Mouse (Mus musculus) heart, embryonic 14.5 days (tissue): ENCODE results near the gene Ccdc163. TPM values are rescaled to one million over a fixed set of nuclear protein-coding genes. Genes with fewer than 3 reads are reported as not detected.
A peak's percentile ranks its signal among the peaks of the same experiment; 100 is the strongest.
"Not testable (repeated sequence)": the region's sequence is repeated elsewhere in the genome, so short reads cannot be mapped to it uniquely, and the experiment has no call there.

ENCODE experiments used
- ATAC-seq: fragments of 200-750 bp; cut with Nextera tagmentation; 2 replicates; pipeline ENCODE4 v1.8.0; 2017; ENCODE audit warnings: low read depth, moderate TSS enrichment; ENCODE audit not compliant: insufficient number of reproducible peaks, insufficient read depth, low FRiP score
- H3K27ac ChIP-seq, 2 experiments: fragments of 200-500 bp in 1 of 2; fragments of 300-500 bp in 1 of 2; sonication (generic) in 1 of 2; replicated peaks in 1 of 2; 2 replicates each; pipeline ENCODE4 v1.5.1; 2012 to 2014; ENCODE audit warnings: low read depth in 2 of 2, low read length in 2 of 2, control low read depth in 1 of 2, mild to moderate bottlenecking in 1 of 2, mixed read lengths in 1 of 2; ENCODE audit not compliant: control insufficient read depth in 1 of 2, insufficient read depth in 1 of 2
- H3K27me3 ChIP-seq: fragments of 300-500 bp; sonication (generic); 2 replicates; pipeline ENCODE4 v1.6.1; 2014; ENCODE audit warnings: mild to moderate bottlenecking, low read length, control low read depth; ENCODE audit not compliant: control insufficient read depth, insufficient read depth
- H3K36me3 ChIP-seq: fragments of 300-500 bp; sonication (generic); 2 replicates; pipeline ENCODE4 v1.6.1; 2014; ENCODE audit warnings: mild to moderate bottlenecking, control low read depth, low read length, mixed read lengths; ENCODE audit not compliant: control insufficient read depth, insufficient read depth
- H3K4me1 ChIP-seq, 2 experiments: fragments of 200-500 bp in 1 of 2; fragments of 300-500 bp in 1 of 2; sonication (generic) in 1 of 2; 2 replicates each; pipeline ENCODE4 v1.6.1; 2012 to 2014; ENCODE audit warnings: low read length in 2 of 2, control low read depth in 1 of 2, mixed read lengths in 1 of 2; ENCODE audit not compliant: control insufficient read depth in 2 of 2, insufficient read depth in 2 of 2
- H3K4me2 ChIP-seq: fragments of 300-500 bp; sonication (generic); 2 replicates; pipeline ENCODE4 v1.6.1; 2014; ENCODE audit warnings: mild to moderate bottlenecking, low read length
- H3K4me3 ChIP-seq, 2 experiments: fragments of 200-500 bp in 1 of 2; fragments of 300-500 bp in 1 of 2; sonication (generic) in 1 of 2; 2 replicates each; pipeline ENCODE4 v1.5.1; 2012 to 2014; ENCODE audit warnings: low read length in 2 of 2, mild to moderate bottlenecking in 2 of 2, control low read depth in 1 of 2, low read depth in 1 of 2, moderate library complexity in 1 of 2; ENCODE audit not compliant: control insufficient read depth in 1 of 2, insufficient read depth in 1 of 2
- H3K9ac ChIP-seq: fragments of 300-500 bp; sonication (generic); 2 replicates; pipeline ENCODE4 v1.6.1; 2014; ENCODE audit warnings: mild to moderate bottlenecking, low read length
- H3K9me3 ChIP-seq: fragments of 300-500 bp; sonication (generic); 2 replicates; pipeline ENCODE4 v1.6.1; 2016; ENCODE audit warnings: low read length, control low read depth; ENCODE audit not compliant: control insufficient read depth
- WGBS: fragments of 180-500 bp; shearing (Covaris S2); extraction: QIAGEN DNeasy Blood & Tissue Kit; methylation state at CpG from one replicate; pipeline ENCODE4 v1.1.7; 2014; 5-methylcytosine and 5-hydroxymethylcytosine counted together
- polyA plus RNA-seq: library from polyadenylated mRNA; unstranded; fragments of >200 nt; fragmentation: Nextera tagmentation; extraction: Ambion mirVana; gene quantifications from 2 replicates; pipeline ENCODE4 v1.2.1, GENCODE M21; 2014

The Ccdc163 gene
- 16.3 and 20.5 TPM in 2 replicates for polyA plus RNA-seq

DNA sequence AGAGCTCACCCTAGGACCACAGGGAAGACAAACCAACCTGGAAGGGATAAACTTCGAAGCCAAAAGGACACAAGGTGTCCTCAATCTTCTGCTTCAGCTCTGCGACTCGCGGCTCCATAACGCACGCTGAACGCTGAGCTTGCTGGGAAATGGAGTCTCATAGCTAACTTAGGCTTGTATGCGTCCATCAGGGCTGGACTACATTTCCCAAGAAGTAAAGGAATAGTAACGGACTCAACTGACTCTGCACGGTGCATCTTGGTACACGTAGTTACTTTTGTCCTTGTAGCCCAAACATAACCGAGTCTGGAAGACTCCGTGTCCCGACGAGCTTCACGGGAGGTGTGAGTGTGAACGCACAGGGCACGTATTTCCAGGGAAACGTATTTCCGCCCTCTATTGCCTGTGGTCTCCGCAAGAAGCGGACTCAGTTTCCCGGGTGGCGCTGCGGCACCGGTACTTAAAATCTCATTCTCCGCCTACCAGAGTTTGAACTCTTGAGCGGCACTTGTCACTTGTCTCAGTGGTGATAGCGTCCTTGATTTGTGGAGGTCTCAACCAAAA, at the start of gene Ccdc163, which contains the start of gene Mmachc:
Ccdc163 (plus strand) TSS at position 309 of the 564 bp plus-strand sequence.
Mmachc (minus strand) TSS at position 206 of the 564 bp plus-strand sequence.
- Histone ChIP-seq H3K9ac (peak within 1 kb of the TSS; percentile 82), H3K4me3 (peak within 1 kb of the TSS; percentile 71 to 85), H3K36me3 (peaks cover 29% of the 10 kb centered on the region), H3K27me3 (no peaks in the 10 kb centered on the region), H3K4me2 (peak within 1 kb of the TSS; percentile 88), H3K9me3 (no peaks in the 10 kb centered on the region), H3K27ac (peak within 1 kb of the TSS in 1 of 2 experiments; percentile 62; a peak in 3 of 4 replicates), H3K4me1 (peaks cover 0 to 9% of the 10 kb centered on the region in 2 experiments; a peak in 3 of 4 replicates)
- peak; percentile 97 for ATAC-seq
- WGBS, result under 1% methylated on average over 29 of the region's 29 CpGs

- ATAC-seq, result no peak
These were observed 48.8 kb upstream of the Ccdc163 start for GRCm38 (mm10) chr4:116659474-116659873.

DNA sequence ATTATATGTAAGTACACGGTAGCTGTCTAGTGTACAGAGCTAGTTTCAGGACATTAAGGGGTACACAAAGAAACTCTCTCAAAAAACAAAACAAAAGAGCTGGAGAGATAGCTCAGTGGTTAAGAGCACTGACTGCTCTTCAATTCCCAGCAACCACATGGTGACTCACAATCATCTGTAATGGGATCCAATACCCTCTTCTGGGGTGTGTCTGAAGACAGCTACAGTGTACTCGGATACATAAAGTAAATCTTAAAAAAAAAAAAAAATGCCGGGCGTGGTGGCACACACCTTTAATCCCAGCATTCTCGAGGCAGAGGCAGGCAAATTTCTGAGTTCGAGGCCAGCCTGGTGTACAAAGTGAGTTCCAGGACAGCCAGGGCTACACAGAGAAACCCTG, 48.4 kb upstream of the Ccdc163 start:
- ATAC-seq, H3K4me2 ChIP-seq, H3K27ac ChIP-seq, H3K9ac ChIP-seq, H3K4me1 ChIP-seq, H3K9me3 ChIP-seq, H3K4me3 ChIP-seq, H3K27me3 ChIP-seq, H3K36me3 ChIP-seq: not testable (repeated sequence)
- 86% methylated on average over 6 of the region's 6 CpGs for WGBS

More at GRCm38 (mm10) chr4:116659474-116659873, 48.8 kb upstream of the Ccdc163 start:
- no peaks in the 10 kb centered on the region for H3K27me3 ChIP-seq
- no peak overlapping the region for H3K4me3 ChIP-seq
- H3K36me3 ChIP-seq, result no peaks in the 10 kb centered on the region
- 75% methylated on average over 2 of the region's 2 CpGs for WGBS
- no peak overlapping the region for H3K4me2 ChIP-seq
- H3K4me1 ChIP-seq, result no peaks in the 10 kb centered on the region; a peak in 1 of 4 replicates
- no peak overlapping the region for H3K9ac ChIP-seq
- no peaks in the 10 kb centered on the region for H3K9me3 ChIP-seq
- no peak overlapping the region for H3K27ac ChIP-seq

DNA sequence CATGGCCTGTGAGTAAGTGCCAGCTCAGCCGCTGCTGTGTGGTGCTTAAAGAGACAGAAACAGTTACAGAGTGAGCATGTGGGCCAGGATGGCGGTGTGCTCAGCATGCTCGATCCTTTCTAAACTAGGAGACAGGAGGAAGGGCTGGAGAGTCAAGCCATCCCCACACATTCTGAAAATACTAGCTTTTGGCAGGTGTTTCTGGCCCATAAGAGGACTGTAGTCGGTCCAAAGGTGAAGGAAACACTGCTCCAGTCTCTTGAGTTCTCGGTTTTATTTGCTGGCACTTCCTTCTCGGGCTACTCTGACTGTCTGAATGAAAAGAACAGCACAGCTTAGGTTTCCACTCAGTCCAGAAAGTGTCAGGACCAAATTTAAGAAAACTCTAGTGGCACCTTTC, 47.5 kb upstream of the Ccdc163 start:
- no peak overlapping the region for H3K27ac ChIP-seq
- 67% methylated on average over 6 of the region's 6 CpGs for WGBS
- H3K4me2 ChIP-seq, result no peak overlapping the region
- no peaks in the 10 kb centered on the region for H3K36me3 ChIP-seq
- H3K4me3 ChIP-seq, result no peak overlapping the region
- H3K4me1 ChIP-seq, result no peaks in the 10 kb centered on the region
- ATAC-seq, result no peak
- H3K27me3 ChIP-seq, result no peaks in the 10 kb centered on the region
- no peaks in the 10 kb centered on the region for H3K9me3 ChIP-seq
- no peak overlapping the region for H3K9ac ChIP-seq

- ATAC-seq, result no peak
- Histone ChIP-seq H3K4me2 (no peak overlapping the region), H3K4me3 (no peak overlapping the region), H3K4me1 (no peaks in the 10 kb centered on the region), H3K27ac (no peak overlapping the region), H3K36me3 (no peaks in the 10 kb centered on the region), H3K27me3 (no peaks in the 10 kb centered on the region), H3K9ac (no peak overlapping the region), H3K9me3 (no peaks in the 10 kb centered on the region)
- WGBS, result 85% methylated on average over 1 of the region's 1 CpGs
These were observed 46.3 kb upstream of the Ccdc163 start for GRCm38 (mm10) chr4:116661998-116662397.

GRCm38 (mm10) chr4:116666625-116667024, 41.7 kb upstream of the Ccdc163 start:
- H3K4me2 ChIP-seq, result no peak overlapping the region
- ATAC-seq, result no peak
- no peak overlapping the region for H3K4me3 ChIP-seq
- 54% methylated on average over 4 of the region's 4 CpGs for WGBS
- no peaks in the 10 kb centered on the region for H3K9me3 ChIP-seq
- no peaks in the 10 kb centered on the region for H3K4me1 ChIP-seq
- no peak overlapping the region for H3K27ac ChIP-seq
- no peaks in the 10 kb centered on the region for H3K36me3 ChIP-seq
- H3K9ac ChIP-seq, result no peak overlapping the region
- no peaks in the 10 kb centered on the region for H3K27me3 ChIP-seq

DNA sequence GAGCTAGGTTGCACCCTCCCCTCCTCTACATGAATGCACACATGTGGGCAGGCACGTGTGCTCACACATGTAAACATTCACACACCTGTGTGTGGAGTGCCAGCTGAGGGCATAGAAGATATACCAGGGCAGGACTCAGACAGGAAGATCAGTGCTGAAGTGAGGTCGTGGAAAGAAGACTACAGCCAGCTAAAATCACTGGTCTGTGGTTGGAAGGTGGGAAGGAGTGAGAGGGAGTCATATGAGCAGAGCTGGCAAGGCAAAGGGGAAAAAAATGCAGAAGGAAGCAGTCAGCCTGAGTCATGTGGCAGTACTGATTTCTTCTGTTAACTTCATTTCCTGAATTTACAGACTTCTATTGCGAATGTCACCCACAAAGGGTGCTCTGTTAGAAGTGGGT, 40.2 kb upstream of the Ccdc163 start:
- 46% methylated on average over 3 of the region's 3 CpGs for WGBS
- Histone ChIP-seq H3K9ac (no peak overlapping the region), H3K9me3 (no peaks in the 10 kb centered on the region), H3K27me3 (no peaks in the 10 kb centered on the region), H3K4me2 (no peak overlapping the region), H3K36me3 (no peaks in the 10 kb centered on the region), H3K27ac (peak overlapping the region; percentile 7 to 45; a peak in 1 of 4 replicates), H3K4me3 (no peak overlapping the region), H3K4me1 (no peaks in the 10 kb centered on the region)
- ATAC-seq, result no peak

GRCm38 (mm10) chr4:116669291-116669690, 39.0 kb upstream of the Ccdc163 start:
- Histone ChIP-seq H3K27me3 (no peaks in the 10 kb centered on the region), H3K4me2 (no peak overlapping the region), H3K27ac (no peak overlapping the region), H3K9ac (no peak overlapping the region), H3K4me3 (no peak overlapping the region), H3K4me1 (no peaks in the 10 kb centered on the region), H3K36me3 (no peaks in the 10 kb centered on the region), H3K9me3 (no peaks in the 10 kb centered on the region)
- WGBS, result 67% methylated on average over 2 of the region's 2 CpGs
- no peak for ATAC-seq
